Comparison of ENCODE assay signal across 8 mouse cellular contexts in the genomic region with DNA sequence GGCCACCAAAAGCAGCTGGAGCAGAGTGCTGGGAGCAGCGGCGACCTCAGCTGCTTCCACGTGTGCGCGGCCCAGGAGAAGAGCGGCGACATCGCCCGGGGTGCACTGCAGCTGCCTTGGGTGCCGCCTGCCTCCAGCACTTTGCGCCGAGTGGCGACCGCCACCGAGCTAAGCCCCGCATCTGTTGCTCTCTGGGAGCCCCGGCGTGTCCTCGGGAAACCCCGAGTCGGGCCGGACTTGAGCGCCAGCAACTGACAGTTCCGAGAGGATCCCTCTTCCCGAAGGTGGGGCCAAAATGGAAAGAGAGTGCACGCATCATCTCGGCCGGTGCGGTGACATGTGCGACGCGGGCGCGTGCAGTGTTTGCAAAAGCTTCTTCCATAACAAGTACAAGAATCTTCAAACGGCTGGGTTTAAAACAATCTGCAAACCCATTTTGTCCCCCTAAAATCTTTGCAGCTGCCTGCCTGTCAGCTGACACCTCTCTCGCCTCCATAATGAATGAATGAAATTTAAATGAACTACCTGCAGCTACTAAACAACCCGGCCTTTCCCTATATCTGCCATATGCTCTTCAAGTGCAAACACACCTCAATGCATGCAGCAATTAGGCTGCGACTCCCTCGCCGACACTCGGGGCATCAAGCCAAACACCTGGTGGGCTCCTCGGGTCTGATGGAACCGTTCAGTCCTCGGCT. TPM values are rescaled to one million over a fixed set of nuclear protein-coding genes. Genes with fewer than 3 reads are reported as not detected.
DNase-seq lines count a peak whose midpoint lies in the region; ATAC-seq lines count a peak whose summit lies in the region.

No protein-coding gene starts in this region.

- H3K4me2 ChIP-seq in kidney, embryonic 14.5 days (replicated peaks; ENCODE audit: low read depth, low read length): peak overlapping the region; percentile 99
- peak overlapping the region; percentile 98 for H3K4me2 ChIP-seq in lung, embryonic 15.5 days

- H3K4me1 ChIP-seq in kidney, embryonic 14.5 days (ENCODE audit: control insufficient read depth, insufficient read depth, low read length): peaks cover 4% of the 10 kb centered on the region
- H3K4me1 ChIP-seq in lung, embryonic 15.5 days: peaks cover 18% of the 10 kb centered on the region

- no peak overlapping the region for H3K27ac ChIP-seq in kidney, embryonic 14.5 days (ENCODE audit: low read depth, low read length)
- H3K27ac ChIP-seq in lung, embryonic 15.5 days: no peak overlapping the region

- ATAC-seq in kidney, embryonic 14.5 days (ENCODE audit: low FRiP score, low TSS enrichment): peak; percentile 51; the same call in 1 of the 2 replicates
- ATAC-seq in lung, embryonic 15.5 days (ENCODE audit: borderline replicate concordance, extremely low read depth, low FRiP score, low TSS enrichment): peak; percentile 55
- ATAC-seq in neutrophil, adult 5-6 weeks (ENCODE audit: extremely low read depth, insufficient number of reproducible peaks, low FRiP score, poor library complexity, severe bottlenecking): peak; percentile 20; the same call in 1 of the 2 replicates

- no peaks in the 10 kb centered on the region for H3K9me3 ChIP-seq in kidney, embryonic 14.5 days (ENCODE audit: control insufficient read depth, low read length)
- H3K9me3 ChIP-seq in lung, embryonic 15.5 days: no peaks in the 10 kb centered on the region

- under 1% methylated on average over 44 of the region's 44 CpGs for WGBS in kidney, embryonic 14.5 days
- WGBS in lung, embryonic 15.5 days: under 1% methylated on average over 44 of the region's 44 CpGs

- H3K36me3 ChIP-seq in kidney, embryonic 14.5 days (ENCODE audit: control insufficient read depth, insufficient read depth, low read length): no peaks in the 10 kb centered on the region
- no peaks in the 10 kb centered on the region for H3K36me3 ChIP-seq in lung, embryonic 15.5 days

- H3K27me3 ChIP-seq in kidney, embryonic 14.5 days (ENCODE audit: control insufficient read depth, insufficient read depth, low read length): peaks cover 18% of the 10 kb centered on the region
- peaks cover 42% of the 10 kb centered on the region for H3K27me3 ChIP-seq in lung, embryonic 15.5 days

- DNase-seq in right cerebral cortex, adult 18-20 months: peak; percentile 7
- no peak for DNase-seq in right cerebral cortex, postnatal 36 days (ENCODE audit: low spot score in 2 of 2)
- DNase-seq in cerebellum, adult 8-10 months: peak; percentile 23
- DNase-seq in forelimb bud, embryonic 11.5 days (ENCODE audit: low read depth, low spot score): peak; percentile 21
- peak; percentile 72 for DNase-seq in thymus, postnatal 14 days

- H3K9ac ChIP-seq in kidney, embryonic 14.5 days (ENCODE audit: low read depth, low read length): peak overlapping the region; percentile 69
- H3K9ac ChIP-seq in lung, embryonic 15.5 days: peak overlapping the region; percentile 61

- H3K4me3 ChIP-seq in kidney, embryonic 14.5 days (ENCODE audit: low read length): peak overlapping the region; percentile 69
- peak overlapping the region; percentile 75 for H3K4me3 ChIP-seq in lung, embryonic 15.5 days

RNA-seq across cellular contexts. Expression of a gene that starts 0.9 kb away (rescaled TPM):
- polyA plus RNA-seq in kidney, embryonic 14.5 days (2014; fragmentation: Nextera tagmentation; extraction: Ambion mirVana): 7.3 and 7.7 TPM in 2 replicates
- polyA plus RNA-seq in lung, embryonic 15.5 days (2015; fragmentation: Nextera tagmentation; extraction: Ambion mirVana): 6.0 and 8.9 TPM in 2 replicates
- total RNA-seq in neutrophil, adult 5-6 weeks (2017): 10.6 and 10.8 TPM in 2 replicates

Comparison
In these comparisons a context has a peak if more than half of its experiments do, and no peak if none do; other contexts are left out.
1. DNase-seq: peak in right cerebral cortex, adult 18-20 months (single experiment), cerebellum, adult 8-10 months (single experiment), forelimb bud, embryonic 11.5 days (single experiment) and thymus, postnatal 14 days (single experiment); none in right cerebral cortex, postnatal 36 days (0 of 2).
2. Peak in every context shown above with its lines, with median percentiles within 50 percentile points of each other: ATAC-seq.